Mouse (Mus musculus) urinary bladder, postnatal 14 days (tissue): ENCODE measurements around the gene Rragd.
"Not testable (repeated sequence)": the region's sequence is repeated elsewhere in the genome, so short reads cannot be mapped to it uniquely, and the experiment has no call there.

ENCODE experiments used
- DNase-seq: peaks from one replicate; pipeline ENCODE4 v3.0.0; 2021; ENCODE audit warnings: low spot score

Gene Rragd

DNA sequence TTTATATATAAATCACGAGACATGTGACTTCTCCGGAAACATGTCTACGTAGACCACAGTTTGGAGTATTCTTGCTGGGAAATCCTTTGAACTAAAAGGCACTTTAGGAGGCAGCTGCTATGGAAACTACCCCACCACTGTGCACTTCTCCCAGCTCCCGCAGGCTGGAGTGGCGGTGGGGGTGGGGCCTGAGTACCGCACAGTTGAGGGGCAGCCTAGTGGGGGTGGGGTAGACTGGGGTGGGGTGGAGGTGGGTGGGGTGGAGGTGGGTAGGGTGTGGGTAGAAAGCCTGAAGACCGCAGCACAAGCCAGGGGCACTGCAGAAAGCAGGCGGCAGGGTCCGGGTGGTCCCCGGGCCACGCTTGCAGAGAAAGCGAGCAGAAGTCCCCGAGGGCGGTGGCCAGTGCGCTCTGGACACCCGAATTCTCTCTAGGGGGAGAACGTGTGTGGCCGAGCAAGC lies at the start of gene Rragd:
TSS of gene Rragd (plus strand) at position 322 of the 460 bp plus-strand sequence.
- DNase-seq: no peak

DNA sequence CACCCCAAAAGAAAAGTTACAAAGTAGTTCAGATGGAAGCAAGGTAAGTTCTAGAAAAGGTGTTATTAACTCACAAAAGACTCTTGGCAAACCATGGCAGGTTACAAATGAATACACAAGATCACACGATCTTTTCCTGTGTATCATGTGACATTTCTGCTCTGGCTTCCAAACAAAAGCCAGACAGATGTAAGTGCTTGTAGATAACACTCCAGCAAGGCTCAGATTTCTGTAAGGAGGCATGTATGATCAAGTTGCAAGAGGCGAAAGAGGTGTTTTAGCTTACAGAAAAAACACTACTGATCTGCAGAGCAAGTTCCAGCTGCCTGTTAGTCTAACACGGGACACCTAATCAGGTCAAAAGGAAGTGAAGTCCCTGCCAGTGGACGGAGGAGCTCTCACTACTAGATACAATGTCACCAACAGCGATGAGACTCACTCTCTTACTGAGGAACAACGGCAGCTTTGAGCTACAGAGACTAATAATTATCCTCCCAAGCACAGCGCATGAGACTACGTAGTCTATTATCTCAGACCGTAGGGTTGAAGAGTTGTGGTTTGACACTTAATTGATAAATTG lies 46.0 kb upstream of the Rragd start:
- DNase-seq: no peak

DNA sequence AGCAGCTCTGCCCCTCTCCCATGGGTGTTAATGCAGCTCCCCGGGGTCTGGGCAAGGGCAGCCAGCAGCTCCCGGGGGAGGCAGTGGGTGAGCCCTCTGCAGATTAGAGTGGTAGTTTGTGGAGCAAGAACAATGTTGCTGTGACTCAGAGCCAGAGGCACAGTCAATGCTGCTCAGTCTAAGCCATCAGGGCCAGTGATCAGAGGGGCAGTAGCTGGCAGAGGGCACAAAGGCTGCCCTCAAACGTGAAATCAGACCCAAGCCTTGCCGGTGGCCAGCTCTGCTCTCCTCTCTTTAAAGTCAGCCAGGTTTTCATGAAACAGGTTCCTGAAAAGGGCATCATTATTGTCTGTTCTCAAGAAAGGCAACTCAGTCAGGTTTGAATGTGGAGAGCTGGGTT lies 43.3 kb upstream of the Rragd start:
- no peak for DNase-seq

DNA sequence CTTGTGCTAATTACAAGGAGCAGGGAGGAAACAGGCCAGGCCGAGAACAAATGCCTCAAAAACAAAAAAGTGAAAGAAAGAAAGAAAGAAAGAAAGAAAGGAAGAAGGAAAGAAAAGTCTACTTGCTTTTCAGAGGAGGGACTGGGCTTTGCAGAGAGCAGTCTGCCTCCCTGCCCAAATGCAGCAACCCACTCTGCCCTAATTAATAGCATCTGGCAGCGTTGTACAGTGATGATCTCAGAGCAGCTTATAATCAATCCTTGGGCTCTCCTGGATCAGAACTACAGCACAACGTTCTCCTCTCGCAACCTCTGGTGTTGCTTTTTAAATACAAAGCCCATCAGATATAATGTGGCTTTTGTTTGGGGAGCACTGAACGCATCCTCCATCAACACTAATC lies 42.9 kb upstream of the Rragd start:
- no peak for DNase-seq

DNA sequence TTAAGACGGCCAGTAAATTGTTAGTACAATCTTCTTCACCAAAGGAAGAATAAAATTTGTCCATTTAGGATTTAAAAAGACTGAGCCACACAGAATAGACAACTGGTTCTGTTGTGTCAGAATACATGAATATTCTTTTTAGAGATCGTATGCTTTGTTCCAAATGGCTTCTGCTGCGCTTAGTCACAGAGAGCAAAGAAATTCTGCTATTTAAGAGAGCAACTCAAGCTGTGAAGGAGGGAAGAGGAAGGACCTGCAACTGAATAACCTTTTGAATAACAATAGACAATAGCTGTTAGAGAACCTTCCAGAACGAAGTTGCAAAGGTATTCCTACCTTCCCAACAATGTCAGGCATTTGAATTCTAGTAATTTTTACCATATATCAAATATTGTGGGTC lies 41.9 kb upstream of the Rragd start:
- no peak for DNase-seq

DNA sequence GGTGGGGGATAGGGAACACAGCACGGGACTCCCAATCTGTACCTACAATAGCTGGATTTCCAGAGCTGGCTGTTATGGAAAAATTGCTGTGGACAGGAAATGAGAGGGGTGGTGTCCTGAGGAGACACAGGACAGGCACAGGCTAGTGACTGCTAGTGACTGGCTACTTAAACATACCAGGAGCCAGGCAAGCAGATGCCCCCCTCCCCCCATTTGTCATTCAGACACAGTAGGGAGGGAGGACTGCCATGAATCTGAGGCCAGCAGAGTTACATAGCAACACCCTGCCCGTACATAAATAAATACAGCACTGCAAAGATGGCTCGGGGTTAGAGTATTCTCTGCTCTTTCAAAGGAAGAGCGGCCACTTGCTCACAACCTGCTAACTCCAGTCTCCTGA lies 35.2 kb upstream of the Rragd start:
- no peak for DNase-seq

DNA sequence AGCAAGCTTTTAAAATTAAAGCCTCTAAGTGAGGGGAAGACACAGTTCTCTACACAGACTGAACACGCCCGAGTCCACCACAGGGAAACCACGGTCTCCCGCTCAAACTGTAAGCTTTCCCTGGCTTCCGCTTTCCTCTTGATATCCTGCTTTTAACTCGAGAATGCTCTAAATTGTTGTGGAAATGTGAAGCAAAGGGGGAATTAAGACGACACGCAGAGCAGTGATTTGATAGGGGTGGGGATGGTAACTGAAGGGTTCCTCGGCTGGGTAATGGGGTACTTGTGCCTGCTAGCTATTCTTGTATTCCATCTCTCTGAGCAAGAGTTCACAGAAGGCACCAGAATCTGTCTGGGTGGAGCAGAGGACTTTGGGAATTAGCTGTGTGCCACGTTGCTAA lies 34.1 kb upstream of the Rragd start:
- no peak for DNase-seq

DNA sequence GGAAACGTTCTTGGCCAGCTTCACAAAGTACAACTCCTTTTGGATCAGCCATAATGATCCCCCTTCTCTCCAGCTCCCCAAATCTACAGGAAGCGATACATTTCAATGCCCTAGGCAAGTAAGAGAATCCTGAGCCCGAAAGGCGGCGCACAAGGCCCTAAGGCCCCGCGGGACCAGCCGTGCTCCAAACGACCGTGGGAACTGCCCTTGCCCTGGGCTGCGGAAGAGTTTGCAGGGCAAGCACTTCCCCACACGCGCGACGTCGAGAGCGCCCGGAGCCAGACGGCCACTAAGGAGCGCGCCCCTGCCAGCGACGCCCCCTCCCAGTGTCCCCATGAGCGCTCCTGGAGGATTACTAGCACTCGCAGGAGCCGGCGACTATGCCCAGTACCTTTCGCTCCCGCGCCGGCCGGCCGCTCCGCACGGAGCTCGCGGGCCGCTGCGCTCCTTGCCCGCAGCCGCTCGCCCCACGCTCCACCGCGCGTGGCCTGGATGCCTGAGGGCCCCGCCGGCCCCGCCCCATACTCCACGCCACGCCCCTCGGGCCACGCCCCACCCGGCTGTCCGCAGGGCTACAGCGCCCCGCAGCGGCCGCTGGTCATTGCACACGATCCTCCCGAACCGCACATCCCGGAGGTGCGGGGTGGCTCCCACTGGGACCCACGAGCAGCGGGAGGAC lies 32.3 kb upstream of the Rragd start, which contains the start of gene Ankrd6:
TSS of gene Ankrd6 (minus strand) at position 486 of the 679 bp plus-strand sequence.
- DNase-seq: peak; percentile 72

DNA sequence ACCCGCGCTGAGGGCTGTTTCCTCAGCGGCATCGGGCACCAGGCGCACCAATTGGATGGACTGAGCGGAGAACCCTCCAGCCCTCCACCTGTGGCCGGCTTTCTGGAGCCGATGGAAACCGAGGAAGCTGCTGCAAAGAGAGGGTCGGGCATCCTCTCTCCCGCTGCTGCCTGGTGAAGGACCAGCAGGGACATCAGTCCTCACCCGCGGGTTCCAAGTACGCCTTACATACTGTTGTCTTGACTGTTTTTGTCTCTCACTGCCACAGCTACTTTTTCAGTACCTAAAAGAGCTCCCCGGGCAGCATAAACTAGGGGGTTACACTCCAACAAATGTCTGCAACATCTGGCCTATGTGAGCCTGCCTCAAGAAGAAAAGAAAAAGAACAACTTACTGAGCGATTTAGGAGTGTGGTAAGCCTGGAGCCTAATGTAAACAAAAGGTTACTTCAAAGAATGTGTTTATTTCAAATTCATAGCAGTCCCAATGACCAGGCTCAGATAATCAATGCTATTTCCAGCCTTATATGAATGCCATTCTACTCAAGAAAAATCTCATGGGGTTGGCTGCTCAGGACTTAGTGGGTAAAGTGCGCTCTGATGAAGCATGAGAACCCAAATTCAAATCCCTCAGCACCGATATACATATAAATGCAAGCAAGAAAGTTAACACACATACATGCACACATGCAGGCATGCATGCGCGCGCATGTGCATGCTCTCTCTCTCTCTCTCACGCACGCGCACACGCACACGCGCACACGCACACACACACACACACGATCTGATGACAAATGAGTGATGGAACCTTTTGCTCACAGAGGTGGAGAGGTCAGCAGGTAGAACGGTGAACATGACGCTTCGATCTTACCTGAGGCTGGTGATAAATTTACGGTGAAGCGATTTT lies 31.5 kb upstream of the Rragd start:
- no peak for DNase-seq

DNA sequence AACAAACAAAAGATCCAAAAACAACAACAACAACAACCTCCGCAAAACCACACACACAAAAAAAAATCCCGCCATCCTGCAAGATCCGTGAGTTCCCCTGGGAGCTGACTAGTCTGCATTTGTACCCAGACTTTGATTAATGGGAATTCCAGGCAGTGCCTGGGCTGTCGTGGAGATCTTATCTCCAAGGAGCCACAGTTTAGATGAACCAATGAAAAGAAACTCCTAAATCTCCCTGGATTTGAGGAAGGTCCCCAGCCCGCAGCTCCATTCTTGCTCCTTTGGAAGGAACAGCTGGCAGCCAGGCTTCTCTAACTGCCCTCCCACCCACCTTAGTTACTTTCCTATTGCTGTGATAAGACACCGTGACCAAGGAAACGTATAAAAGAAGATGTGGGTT lies 30.2 kb upstream of the Rragd start:
- no peak for DNase-seq

DNA sequence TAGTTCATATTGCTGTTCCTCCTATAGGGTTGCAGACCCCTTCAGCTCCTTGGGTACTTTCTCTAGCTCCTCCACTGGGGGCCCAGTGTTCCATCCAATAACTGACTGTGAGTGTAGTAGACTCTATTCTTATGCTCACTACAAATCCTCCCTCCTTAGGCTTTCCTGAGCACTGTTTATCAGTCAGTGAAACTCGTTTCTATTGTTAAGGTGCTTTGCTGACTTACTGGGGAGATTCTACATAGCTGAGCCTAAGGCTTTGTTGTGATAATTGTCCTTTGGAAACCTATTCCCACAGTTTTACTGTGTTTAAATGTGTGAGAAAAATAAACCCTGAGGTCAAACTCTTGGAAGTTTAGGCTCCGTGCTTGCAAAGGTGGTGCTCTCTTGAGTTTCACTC lies 26.4 kb upstream of the Rragd start:
- no peak for DNase-seq

DNA sequence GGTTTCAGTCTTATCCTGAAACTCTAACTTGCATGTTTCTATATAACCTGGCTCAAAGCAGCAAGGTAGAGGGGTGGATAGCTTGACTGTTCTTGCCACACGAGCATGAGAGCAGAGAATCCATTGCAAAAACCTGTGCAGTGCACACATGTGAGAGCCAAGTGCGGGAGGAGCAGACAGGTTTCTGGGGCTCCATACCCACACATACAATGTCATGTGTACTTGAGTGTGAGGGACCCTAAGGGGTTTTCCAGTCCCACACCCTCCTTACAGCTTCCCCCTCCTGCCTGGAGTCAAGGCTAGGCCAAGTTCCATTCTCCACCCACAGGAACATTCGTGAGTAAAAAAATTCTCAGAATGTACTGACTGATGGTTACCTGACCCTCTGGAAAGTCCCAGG lies 21.4 kb upstream of the Rragd start:
- no peak for DNase-seq

DNA sequence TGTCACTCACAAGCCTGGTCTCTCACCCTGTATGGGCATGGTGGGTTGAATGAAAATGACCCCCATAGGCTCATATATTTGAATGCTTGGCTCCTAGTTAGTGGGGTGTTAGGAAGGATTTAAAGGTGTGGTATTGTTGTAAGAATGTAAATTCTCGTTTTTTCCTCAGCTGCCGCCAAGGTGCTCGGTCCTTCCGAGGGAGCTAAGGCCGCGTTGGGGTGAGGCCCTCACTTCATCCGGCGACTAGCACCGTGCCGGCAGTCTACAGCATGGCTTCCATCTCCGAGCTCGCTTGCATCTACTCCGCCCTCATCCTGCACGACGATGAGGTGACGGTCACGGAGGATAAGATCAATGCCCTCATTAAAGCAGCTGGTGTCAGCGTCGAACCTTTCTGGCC lies 18.2 kb upstream of the Rragd start:
- not testable (repeated sequence) for DNase-seq

DNA sequence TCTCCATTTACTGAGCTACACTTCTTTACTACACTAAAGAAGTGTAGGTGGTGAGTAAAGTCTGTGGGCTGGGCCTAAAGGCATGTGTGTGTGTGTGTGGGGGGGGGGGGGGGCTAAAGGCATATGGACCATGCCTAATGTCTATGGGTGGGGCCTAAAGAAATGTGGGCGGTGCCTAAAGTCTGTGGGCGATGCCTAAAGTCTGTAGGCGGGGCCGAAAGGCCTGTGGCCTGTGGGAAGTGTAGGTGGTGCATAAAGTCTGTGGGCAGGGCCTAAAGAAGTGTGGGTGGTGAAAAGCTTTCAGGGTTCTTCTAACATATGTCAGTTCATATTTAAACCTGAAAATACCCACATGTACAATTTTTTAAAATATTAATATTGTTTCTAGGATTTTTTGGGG lies 5.5 kb upstream of the Rragd start:
- no peak for DNase-seq

DNA sequence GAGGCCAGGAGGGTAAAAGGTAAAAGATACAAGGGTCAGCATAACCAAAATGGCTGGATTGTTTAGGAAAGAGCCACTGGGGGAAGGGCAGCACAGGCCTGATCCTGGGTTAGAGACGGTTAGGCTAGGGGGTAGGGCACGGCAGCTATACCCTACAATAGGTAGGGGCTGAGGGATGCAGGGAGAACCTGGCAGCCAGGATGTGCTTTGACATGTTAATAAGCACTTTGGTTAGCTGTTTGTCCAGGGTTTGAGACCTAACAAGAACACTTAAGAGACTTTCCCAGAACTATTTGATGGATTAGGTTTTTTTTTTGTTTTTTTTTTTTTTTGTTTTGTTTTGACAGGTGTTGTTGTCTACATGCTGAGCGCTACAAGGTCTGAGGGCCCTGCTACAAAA lies 2.8 kb upstream of the Rragd start:
- no peak for DNase-seq

DNA sequence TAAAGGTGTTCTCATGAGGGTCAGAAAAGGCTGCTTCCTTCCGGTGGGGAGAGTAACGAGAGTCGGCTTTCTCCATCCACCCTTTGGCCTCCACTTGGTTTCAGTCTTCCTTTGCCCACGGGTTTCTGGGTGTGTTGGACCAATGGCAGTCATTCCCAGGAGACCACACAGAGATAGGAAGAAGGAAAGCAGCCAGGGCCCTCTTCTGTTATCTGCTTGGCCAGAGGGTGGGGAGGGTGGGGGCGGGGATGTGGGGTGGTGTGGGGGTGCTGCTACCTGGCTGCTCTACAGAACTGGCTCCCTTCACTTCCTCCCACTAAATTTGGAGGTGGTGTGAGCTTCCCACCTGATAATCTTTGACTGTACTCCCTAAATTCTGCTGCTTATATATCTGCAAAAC lies 1.2 kb upstream of the Rragd start:
- DNase-seq: no peak

DNA sequence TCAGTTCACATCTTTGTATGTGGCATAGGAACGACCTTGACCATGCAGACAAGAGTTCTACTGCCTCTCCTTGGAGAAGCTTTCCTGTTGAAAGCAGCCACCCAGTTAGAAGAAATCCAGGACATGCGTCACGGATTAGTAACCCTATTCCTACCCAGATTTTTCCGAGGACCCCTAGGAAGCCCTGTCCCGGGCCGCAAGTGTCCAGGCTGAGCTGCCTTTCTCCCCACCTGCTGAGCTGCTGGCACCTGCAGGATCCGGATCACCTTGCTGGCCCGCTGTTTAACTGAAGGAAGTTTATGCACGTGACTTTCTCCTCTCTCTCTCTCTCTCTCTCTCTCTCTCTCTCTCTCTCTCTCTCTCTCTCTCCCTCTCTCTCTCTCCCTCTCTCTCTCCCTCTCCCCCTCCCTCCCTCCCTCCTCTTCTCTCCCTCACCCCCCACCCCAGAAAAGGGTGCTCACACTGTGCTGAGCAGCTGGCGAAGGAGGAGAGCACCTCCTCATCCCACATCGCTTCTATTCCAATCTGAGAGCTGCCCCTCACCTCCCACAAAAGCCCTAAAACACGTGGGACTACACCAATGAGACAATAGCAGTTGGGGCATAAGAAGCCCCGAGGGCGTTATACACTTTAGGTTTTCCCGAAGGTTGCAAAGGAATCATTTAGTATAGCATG lies 659 bp upstream of the Rragd start:
- no peak for DNase-seq

DNA sequence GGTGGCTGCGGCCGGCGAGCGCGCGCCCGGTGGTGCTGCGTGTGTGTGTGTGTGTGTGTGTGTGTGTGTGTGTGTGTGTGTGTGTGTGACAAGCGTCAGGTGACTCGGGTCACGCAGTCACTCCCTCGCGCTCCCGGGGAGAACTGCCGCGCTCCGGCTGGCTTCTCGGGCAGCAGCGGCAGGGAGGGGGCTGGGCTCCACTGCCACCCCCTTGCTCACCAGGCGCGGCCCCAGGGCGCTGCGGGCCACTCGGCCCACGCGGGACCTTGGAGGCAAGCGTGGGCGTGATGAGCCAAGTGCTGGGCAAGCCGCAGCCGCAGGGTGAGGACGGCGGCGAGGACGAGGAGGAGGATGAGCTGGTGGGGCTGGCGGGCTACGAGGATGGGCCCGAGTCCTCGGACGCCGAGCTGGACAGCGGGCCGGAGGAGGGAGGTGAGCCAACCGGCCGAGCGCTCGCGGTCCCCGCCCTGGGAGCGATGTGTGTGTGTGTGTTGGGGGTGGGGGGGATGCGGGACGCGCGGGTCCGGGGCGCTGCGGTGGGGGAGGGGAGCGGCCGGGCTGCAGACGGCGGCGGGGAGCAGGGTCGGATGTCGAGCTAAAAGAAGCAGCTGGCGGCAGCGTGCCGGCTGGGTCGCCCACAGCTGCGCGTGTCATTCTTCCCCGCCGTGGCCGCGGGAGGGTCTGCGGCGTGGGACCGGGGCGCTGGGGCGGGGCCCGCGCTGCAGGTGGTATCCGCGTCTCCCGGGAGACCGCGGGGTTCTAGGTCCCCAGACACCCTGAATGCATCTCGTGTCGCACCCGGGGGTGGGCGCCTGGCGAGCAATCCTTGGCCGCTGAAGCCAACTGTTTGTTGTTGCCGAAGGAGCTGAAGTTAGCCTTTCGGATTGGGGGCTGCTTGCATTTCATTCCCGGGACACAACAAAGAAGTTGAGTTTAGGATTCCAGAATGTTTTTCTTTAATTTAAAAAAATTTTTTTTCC lies 629 bp downstream of the Rragd start:
- DNase-seq: peak; percentile 58

DNA sequence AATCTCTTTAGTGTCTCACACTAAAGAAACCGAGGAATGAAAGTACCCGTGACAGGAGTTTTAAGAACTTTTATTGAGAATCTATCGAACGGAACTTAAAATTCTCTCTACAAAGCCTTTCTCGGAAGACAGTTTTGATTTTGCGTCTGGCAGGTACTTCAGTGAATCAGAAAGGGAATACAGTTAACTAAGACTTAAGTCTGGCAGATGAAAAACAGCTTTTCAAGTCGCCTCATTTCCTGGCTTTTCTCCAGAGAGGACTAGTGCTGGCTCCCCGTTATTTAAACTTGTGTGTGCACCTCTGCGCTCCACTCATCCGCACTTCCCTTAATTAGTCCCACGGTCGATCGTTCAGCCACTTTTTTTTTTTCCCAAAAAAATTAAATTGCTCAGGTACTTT lies 1.4 kb downstream of the Rragd start:
- no peak for DNase-seq

DNA sequence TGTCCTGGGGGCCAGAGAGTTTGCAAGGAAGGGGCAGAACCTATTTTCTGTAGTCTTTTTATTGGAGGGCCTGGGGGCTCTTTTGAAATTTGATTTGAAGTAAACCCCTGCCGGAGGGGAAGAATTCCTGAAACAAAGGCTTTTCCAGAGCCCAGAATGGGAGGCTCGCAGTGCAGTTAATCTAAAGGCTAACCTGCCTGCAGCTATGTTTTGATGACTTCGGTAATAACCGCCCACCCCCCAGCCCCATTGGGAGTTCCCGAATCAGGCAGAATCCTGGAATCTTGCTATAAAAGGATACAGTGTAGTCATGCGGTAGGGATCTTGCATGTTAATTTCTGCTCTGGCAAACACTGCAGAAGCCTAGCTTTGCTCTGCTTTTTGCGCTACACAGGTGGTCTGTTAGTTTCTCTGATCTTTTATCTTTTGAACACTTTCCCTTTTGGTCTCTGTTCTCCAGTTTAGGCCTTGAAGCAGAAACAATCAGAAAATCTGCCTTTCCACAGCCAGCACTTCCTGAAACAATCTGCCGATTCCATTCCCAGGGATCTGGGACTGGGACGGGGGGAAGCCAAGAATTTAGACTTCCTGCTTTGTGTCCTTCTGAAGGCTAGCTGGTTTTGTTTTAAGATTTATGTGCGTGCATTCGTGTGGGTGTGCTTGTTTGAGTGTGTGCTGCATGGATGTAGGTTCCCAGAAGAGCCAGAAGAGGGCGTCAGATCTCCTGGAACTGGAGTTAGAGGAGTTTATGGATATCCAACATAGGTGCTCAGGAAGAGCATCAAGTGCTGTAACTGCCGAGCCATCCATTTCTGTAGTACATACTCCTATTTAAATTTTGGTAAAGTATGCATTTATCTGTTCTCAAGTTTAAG lies 2.2 kb downstream of the Rragd start:
- DNase-seq: no peak
